Mouse (Mus musculus) right cerebral cortex, postnatal 4 days (tissue): ENCODE results near the gene Car6.

Experiments used
- DNase-seq: peaks from one replicate; pipeline ENCODE4 v3.0.0-alpha.2; 2022

The Car6 gene

GRCm38 (mm10) chr4:150228581-150229348 is 27.6 kb upstream of the Car6 start:
- DNase-seq = no peak

GRCm38 (mm10) chr4:150226818-150227688 is 25.9 kb upstream of the Car6 start:
- peak; percentile 55 for DNase-seq

- no peak for DNase-seq
Measured at GRCm38 (mm10) chr4:150225700-150226099, 24.6 kb upstream of the Car6 start.

- DNase-seq = no peak
Measured at GRCm38 (mm10) chr4:150223830-150224229, 22.7 kb upstream of the Car6 start.

GRCm38 (mm10) chr4:150221017-150221640 is 20.0 kb upstream of the Car6 start:
- no peak for DNase-seq

- no peak for DNase-seq
Measured at GRCm38 (mm10) chr4:150220584-150220983, 19.5 kb upstream of the Car6 start.

GRCm38 (mm10) chr4:150219501-150220292 is 18.6 kb upstream of the Car6 start:
- DNase-seq = peak; percentile 74

GRCm38 (mm10) chr4:150217935-150218334 is 16.8 kb upstream of the Car6 start:
- no peak for DNase-seq

GRCm38 (mm10) chr4:150217042-150217554 is 16.0 kb upstream of the Car6 start:
- DNase-seq = no peak

- DNase-seq = no peak
Measured at GRCm38 (mm10) chr4:150216423-150216822, 15.3 kb upstream of the Car6 start.

GRCm38 (mm10) chr4:150213910-150214309 is 12.8 kb upstream of the Car6 start:
- DNase-seq = no peak

- DNase-seq = no peak
Measured at GRCm38 (mm10) chr4:150212553-150212971, 11.4 kb upstream of the Car6 start.

- DNase-seq = no peak
Measured at GRCm38 (mm10) chr4:150211930-150212552, 10.9 kb upstream of the Car6 start.

- no peak for DNase-seq
Measured at GRCm38 (mm10) chr4:150210306-150210705, 9.2 kb upstream of the Car6 start.

GRCm38 (mm10) chr4:150209751-150210150 is 8.6 kb upstream of the Car6 start:
- DNase-seq = no peak

GRCm38 (mm10) chr4:150204877-150205276 is 3.7 kb upstream of the Car6 start:
- no peak for DNase-seq

- no peak for DNase-seq
Measured at GRCm38 (mm10) chr4:150202702-150203101, 1.6 kb upstream of the Car6 start.

GRCm38 (mm10) chr4:150198268-150198667 is 2.9 kb downstream of the Car6 start:
- no peak for DNase-seq

GRCm38 (mm10) chr4:150193915-150194314 is 7.2 kb downstream of the Car6 start:
- DNase-seq = peak; percentile 67

- no peak for DNase-seq
Measured at GRCm38 (mm10) chr4:150192199-150192598, 8.9 kb downstream of the Car6 start.

- no peak for DNase-seq
Measured at GRCm38 (mm10) chr4:150188236-150188635, 12.9 kb downstream of the Car6 start.

GRCm38 (mm10) chr4:150181304-150181703 is 19.8 kb downstream of the Car6 start:
- no peak for DNase-seq
